Mouse (Mus musculus): ENCODE data around the gene Mlycd. TPM values are rescaled to one million over a fixed set of nuclear protein-coding genes. Genes with fewer than 3 reads are reported as not detected.

The Mlycd gene
- polyA plus RNA-seq, 1 experiment from 2014 or later, result 11.5 TPM

DNA sequence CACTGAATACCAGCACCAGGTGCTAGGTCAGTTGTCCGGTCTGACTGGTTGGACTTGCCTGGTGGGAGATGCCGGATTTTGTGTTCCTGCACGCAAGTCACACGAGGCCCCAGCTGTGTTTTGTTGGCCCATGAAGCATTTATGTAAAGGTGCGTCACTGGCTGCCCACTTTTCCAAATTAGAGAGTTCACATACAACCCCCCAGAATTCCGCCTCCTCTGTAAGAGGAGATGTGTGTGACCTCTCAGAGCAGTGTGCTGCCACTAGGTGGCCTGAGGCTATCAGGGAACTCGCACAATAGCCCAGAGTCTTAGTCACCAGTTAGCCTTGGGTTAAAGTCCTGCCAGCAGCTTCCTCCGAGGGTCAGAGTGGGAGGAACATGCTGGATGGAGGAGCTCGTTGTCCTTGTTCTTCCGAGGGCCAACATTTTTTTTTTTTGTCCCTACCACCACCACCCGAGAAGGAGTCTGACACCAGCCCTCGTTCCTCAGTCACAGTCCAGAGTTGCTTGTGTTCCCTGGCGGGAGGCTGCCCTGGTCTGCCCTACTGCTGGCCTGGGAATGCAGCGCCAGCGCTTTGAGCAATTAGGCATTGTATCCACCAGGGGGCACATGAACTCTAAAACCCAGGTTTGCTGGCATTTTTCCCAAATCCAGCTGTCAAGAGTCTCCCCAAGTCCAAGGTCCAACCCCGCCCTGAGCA is 45.7 kb downstream of the Mlycd start:
- H3K4me1 ChIP-seq (ENCODE audit: control insufficient read depth, insufficient read depth, low read length), result 0 out of 2 replicates have a peak, but pooled peaks cover 2% of the 10 kb centered on the region
- H3K36me3 ChIP-seq (ENCODE audit: control insufficient read depth, insufficient read depth, low read length), result no peaks in the 10 kb centered on the region
- 0 out of 2 replicates have a peak overlapping the region, but pooled peaks have one; percentile 8 for H3K4me2 ChIP-seq (ENCODE audit: low read depth)
- DNase-seq (ENCODE audit: low spot score) (peak; percentile 82), ATAC-seq (ENCODE audit: insufficient read depth, low FRiP score, low TSS enrichment) (peak; percentile 54; the same call in 1 of the 2 replicates)
- H3K4me3 ChIP-seq (ENCODE audit: low read depth, low read length), result no peak overlapping the region
- 13% methylated on average over 16 of the region's 16 CpGs for WGBS
- no peak overlapping the region for H3K9ac ChIP-seq (ENCODE audit: low read length)
- no peaks in the 10 kb centered on the region for H3K9me3 ChIP-seq (ENCODE audit: control insufficient read depth, low read length)
- H3K27ac ChIP-seq (ENCODE audit: low read depth, low read length), result no peak overlapping the region
- no peaks in the 10 kb centered on the region for H3K27me3 ChIP-seq (ENCODE audit: control insufficient read depth, insufficient read depth, low read length)

DNA sequence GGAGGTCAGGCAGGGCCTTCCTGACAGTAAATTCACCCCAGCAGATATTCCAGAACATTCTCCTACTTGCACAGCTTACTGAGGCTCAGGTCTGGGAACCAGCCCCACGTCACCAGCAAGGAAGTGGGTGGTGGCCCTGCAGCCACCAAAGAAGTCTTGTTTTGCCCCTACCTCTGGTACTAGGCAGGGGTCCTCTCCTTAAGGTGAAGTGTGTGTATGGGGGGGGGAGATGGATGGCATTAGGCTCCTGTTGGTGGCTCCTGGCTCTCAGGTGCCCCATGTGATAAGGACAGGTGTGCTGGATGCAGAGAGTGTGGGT is 46.2 kb downstream of the Mlycd start:
- no peak overlapping the region for H3K4me2 ChIP-seq (ENCODE audit: low read depth)
- ATAC-seq (ENCODE audit: insufficient read depth, low FRiP score, low TSS enrichment), result no peak

DNA sequence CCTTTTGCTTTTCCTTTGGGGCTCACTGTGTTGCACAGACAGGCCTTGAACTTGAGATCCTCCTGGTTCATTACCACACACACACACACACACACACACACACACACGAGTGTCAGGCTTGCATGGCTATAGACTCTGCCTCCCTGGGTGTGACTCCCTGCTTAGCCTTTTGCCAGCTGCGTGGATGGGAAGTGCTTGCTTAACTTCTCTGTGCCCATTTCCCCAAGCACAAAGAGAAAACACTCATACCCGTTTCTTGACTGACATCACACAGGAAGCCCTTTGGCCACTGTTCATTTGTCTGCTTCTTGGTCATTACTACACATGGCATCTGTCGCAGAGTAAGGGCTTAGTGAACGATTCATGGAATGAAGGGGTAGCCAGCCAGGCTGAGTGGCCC is 47.3 kb downstream of the Mlycd start:
- no peak for ATAC-seq (ENCODE audit: insufficient read depth, low FRiP score, low TSS enrichment)
- H3K4me2 ChIP-seq (ENCODE audit: low read depth), result no peak overlapping the region
- no peaks in the 10 kb centered on the region; the same call in 1 of the 2 replicates for H3K27me3 ChIP-seq (ENCODE audit: control insufficient read depth, insufficient read depth, low read length)
- 0 out of 2 replicates have a peak, but pooled peaks cover 2% of the 10 kb centered on the region for H3K4me1 ChIP-seq (ENCODE audit: control insufficient read depth, insufficient read depth, low read length)
- H3K27ac ChIP-seq (ENCODE audit: low read depth, low read length), result no peak overlapping the region
- H3K9me3 ChIP-seq (ENCODE audit: control insufficient read depth, low read length), result no peaks in the 10 kb centered on the region
- no peak overlapping the region for H3K4me3 ChIP-seq (ENCODE audit: low read depth, low read length)
- no peak for DNase-seq (ENCODE audit: low spot score)
- H3K9ac ChIP-seq (ENCODE audit: low read length), result no peak overlapping the region
- no peaks in the 10 kb centered on the region for H3K36me3 ChIP-seq (ENCODE audit: control insufficient read depth, insufficient read depth, low read length)
- WGBS, result 80% methylated on average over 5 of the region's 5 CpGs

More for the DNA sequence above, 46.2 kb downstream of the Mlycd start:
- Histone ChIP-seq H3K4me3 (ENCODE audit: low read depth, low read length) (no peak overlapping the region), H3K4me1 (ENCODE audit: control insufficient read depth, insufficient read depth, low read length) (0 out of 2 replicates have a peak, but pooled peaks cover 2% of the 10 kb centered on the region), H3K36me3 (ENCODE audit: control insufficient read depth, insufficient read depth, low read length) (no peaks in the 10 kb centered on the region), H3K27me3 (ENCODE audit: control insufficient read depth, insufficient read depth, low read length) (no peaks in the 10 kb centered on the region), H3K9me3 (ENCODE audit: control insufficient read depth, low read length) (no peaks in the 10 kb centered on the region), H3K27ac (ENCODE audit: low read depth, low read length) (no peak overlapping the region), H3K9ac (ENCODE audit: low read length) (no peak overlapping the region)
- DNase-seq (ENCODE audit: low spot score), result no peak
- 64% methylated on average over 1 of the region's 1 CpGs for WGBS

DNA sequence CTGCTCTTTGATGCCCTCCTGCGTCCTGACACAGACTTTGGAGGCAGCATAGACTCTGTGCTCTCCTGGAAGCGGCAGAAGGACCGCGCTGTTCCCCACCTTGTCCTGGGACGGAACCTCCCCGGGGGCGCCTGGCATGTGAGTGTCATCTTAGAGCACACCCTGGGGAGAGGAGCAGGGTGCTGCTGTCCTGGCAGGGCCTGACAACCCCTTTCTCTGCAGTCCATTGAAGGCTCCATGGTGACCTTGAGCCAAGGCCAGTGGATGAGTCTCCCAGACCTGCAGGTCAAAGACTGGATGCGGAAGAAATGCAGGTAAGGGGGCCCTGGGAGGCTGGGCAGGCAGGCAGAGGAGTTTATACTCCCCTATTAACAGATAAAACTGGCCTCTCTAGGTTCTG is 48.3 kb downstream of the Mlycd start:
- ATAC-seq (ENCODE audit: insufficient read depth, low FRiP score, low TSS enrichment) (no peak), DNase-seq (ENCODE audit: low spot score) (no peak)
- H3K9ac ChIP-seq (ENCODE audit: low read length), result no peak overlapping the region
- H3K4me2 ChIP-seq (ENCODE audit: low read depth), result no peak overlapping the region
- 91% methylated on average over 8 of the region's 8 CpGs for WGBS
- H3K27ac ChIP-seq (ENCODE audit: low read depth, low read length), result no peak overlapping the region
- H3K27me3 ChIP-seq (ENCODE audit: control insufficient read depth, insufficient read depth, low read length), result peaks cover 7% of the 10 kb centered on the region
- H3K9me3 ChIP-seq (ENCODE audit: control insufficient read depth, low read length), result no peaks in the 10 kb centered on the region
- no peaks in the 10 kb centered on the region for H3K36me3 ChIP-seq (ENCODE audit: control insufficient read depth, insufficient read depth, low read length)
- 0 out of 2 replicates have a peak, but pooled peaks cover 2% of the 10 kb centered on the region for H3K4me1 ChIP-seq (ENCODE audit: control insufficient read depth, insufficient read depth, low read length)
- H3K4me3 ChIP-seq (ENCODE audit: low read depth, low read length), result no peak overlapping the region

DNA sequence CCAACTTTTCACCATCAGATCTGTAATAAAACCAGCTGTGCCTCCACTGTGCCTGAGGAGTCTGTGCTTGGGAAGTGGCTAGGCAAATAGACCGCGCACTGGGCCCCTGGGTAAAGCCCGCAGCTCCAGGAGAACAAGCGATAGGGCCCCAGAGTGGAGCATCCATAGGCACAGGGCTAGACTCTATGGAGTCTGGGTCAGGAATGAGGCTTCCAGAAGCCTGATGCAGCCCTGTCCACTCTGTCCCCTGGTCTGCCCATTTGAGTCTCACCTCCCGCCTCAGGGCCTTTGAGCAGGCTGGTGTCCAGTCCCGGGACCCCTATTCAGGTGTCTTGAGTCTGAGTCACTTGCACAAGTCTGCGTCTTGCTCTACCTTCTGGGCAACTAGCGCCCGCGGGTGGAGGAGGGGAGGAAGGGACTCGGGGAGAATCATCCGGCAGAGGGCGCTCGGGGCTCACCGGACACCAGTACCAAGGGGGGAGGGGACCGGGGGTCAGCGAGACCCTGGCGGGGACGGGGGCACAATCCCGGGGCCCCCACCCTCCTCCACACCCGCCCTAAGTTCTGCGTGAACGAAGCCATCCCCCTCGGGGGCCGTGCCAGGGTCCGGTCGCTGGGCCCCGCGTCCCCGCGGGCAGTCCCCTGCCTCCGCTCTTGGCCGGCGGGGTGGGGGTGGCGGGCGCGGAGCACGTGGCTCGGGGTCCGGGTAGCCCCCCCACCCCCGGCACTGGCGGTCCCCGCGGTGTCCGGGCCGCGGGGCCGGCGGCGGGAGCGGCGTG is 51.7 kb downstream of the Mlycd start, which contains the start of gene Necab2:
TSS of gene Necab2 (plus strand) at position 509 of the 779 bp plus-strand sequence.
- Histone ChIP-seq H3K27me3 (ENCODE audit: control insufficient read depth, insufficient read depth, low read length) (peaks cover 17% of the 10 kb centered on the region), H3K4me1 (ENCODE audit: control insufficient read depth, insufficient read depth, low read length) (no peaks in the 10 kb centered on the region), H3K4me3 (ENCODE audit: low read depth, low read length) (peak within 1 kb of the TSS; percentile 59), H3K9ac (ENCODE audit: low read length) (peak within 1 kb of the TSS; percentile 63), H3K27ac (ENCODE audit: low read depth, low read length) (no peak within 1 kb of the TSS), H3K9me3 (ENCODE audit: control insufficient read depth, low read length) (no peaks in the 10 kb centered on the region), H3K36me3 (ENCODE audit: control insufficient read depth, insufficient read depth, low read length) (no peaks in the 10 kb centered on the region), H3K4me2 (ENCODE audit: low read depth) (peak within 1 kb of the TSS; percentile 85)
- WGBS, result 4% methylated on average over 27 of the region's 52 CpGs
- ATAC-seq (ENCODE audit: insufficient read depth, low FRiP score, low TSS enrichment) (peak; percentile 56; the same call in 1 of the 2 replicates), DNase-seq (ENCODE audit: low spot score) (peak; percentile 91)

DNA sequence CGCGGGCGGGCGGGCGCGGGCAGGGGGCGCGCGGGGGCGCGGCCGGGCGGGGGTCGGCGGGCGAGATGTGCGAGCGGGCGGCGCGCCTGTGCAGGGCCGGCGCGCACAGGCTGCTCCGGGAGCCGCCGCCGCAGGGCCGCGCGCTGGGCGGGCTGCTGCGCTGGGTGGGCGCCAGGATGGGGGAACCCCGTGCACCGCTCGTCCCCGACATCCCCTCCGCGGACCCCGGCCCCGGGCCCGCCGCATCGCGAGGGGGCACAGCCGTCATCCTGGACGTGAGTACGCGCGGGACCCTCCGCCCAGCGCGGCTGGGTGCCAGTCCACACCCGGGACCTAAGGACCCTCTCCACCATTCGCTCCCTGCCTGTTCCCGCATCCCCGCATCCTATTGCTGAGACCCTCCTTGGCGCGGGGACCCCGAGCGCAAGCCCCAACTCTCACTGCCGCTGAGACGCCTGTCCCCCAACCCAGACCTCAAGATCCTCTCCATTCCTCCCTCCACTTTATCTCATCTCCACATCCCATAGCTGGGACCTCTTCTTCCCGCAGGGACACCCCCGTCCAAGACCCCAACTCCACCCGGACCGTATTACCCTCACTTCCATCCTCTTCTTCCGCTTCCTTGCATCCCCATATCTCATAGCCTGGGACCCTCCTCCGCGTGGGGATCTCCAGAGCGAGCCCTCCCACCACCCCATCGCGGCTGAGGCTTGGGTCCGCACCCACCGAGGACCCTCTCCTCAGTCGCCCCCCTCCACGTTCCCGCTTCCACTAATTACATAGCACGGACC is 52.5 kb downstream of the Mlycd start:
- no peak overlapping the region for H3K27ac ChIP-seq (ENCODE audit: low read depth, low read length)
- H3K27me3 ChIP-seq (ENCODE audit: control insufficient read depth, insufficient read depth, low read length), result peaks cover 17% of the 10 kb centered on the region

DNA sequence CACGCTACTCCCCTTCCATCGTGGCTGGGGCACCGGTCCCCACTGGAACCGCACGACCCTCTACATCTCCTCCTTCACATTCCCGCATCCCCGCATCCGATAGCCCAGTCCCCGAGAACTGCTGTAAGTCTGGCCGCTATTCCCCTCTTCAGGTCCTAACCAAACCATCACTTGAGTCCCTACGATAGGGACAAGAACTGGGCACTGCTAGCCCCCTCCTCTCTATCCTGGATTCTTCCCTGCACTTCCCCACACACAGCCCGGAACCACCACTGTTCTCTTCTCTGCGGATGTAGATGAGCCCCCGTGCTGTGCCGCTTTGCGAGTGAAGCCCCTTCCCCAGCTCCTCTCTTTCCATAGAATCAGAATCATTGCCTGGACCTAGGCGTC is 53.1 kb downstream of the Mlycd start:
- Histone ChIP-seq H3K4me2 (ENCODE audit: low read depth) (peak overlapping the region; percentile 85), H3K4me1 (ENCODE audit: control insufficient read depth, insufficient read depth, low read length) (no peaks in the 10 kb centered on the region), H3K4me3 (ENCODE audit: low read depth, low read length) (peak overlapping the region; percentile 59), H3K27me3 (ENCODE audit: control insufficient read depth, insufficient read depth, low read length) (peaks cover 17% of the 10 kb centered on the region), H3K9me3 (ENCODE audit: control insufficient read depth, low read length) (no peaks in the 10 kb centered on the region), H3K27ac (ENCODE audit: low read depth, low read length) (no peak overlapping the region), H3K9ac (ENCODE audit: low read length) (peak overlapping the region; percentile 63), H3K36me3 (ENCODE audit: control insufficient read depth, insufficient read depth, low read length) (no peaks in the 10 kb centered on the region)
- ATAC-seq (ENCODE audit: insufficient read depth, low FRiP score, low TSS enrichment) (no peak), DNase-seq (ENCODE audit: low spot score) (no peak)
- under 1% methylated on average over 17 of the region's 17 CpGs for WGBS

More for the DNA sequence above, 52.5 kb downstream of the Mlycd start:
- WGBS, result under 1% methylated on average over 41 of the region's 80 CpGs
- H3K36me3 ChIP-seq (ENCODE audit: control insufficient read depth, insufficient read depth, low read length), result no peaks in the 10 kb centered on the region
- peak overlapping the region; percentile 85 for H3K4me2 ChIP-seq (ENCODE audit: low read depth)
- H3K4me3 ChIP-seq (ENCODE audit: low read depth, low read length), result peak overlapping the region; percentile 59
- H3K9ac ChIP-seq (ENCODE audit: low read length), result peak overlapping the region; percentile 63
- DNase-seq (ENCODE audit: low spot score) (peak; percentile 52), ATAC-seq (ENCODE audit: insufficient read depth, low FRiP score, low TSS enrichment) (peak; percentile 70; the same call in 1 of the 2 replicates)
- no peaks in the 10 kb centered on the region for H3K9me3 ChIP-seq (ENCODE audit: control insufficient read depth, low read length)
- H3K4me1 ChIP-seq (ENCODE audit: control insufficient read depth, insufficient read depth, low read length), result no peaks in the 10 kb centered on the region

DNA sequence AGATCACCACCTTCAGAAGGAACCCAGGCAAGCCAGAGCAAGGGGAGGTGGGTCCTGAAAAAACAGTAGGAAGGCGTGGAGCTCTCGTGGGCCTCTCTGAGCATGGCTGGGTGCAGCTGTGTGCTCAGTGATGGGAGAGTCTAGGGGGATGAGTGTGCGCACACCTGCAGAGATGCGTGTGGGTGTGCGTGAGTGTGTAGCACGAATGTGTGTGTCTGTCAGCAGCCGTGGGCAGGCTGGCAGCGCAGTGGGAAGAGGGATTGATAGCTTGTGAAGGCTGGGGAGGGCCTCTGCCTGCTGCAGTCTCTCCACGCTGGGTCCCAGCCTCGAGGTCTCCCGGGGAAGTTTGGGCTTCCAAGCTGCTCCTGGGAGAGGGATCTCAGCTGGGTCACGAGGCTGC is 54.9 kb downstream of the Mlycd start:
- no peaks in the 10 kb centered on the region for H3K36me3 ChIP-seq (ENCODE audit: control insufficient read depth, insufficient read depth, low read length)
- no peak overlapping the region for H3K27ac ChIP-seq (ENCODE audit: low read depth, low read length)
- H3K4me2 ChIP-seq (ENCODE audit: low read depth), result no peak overlapping the region
- no peaks in the 10 kb centered on the region for H3K9me3 ChIP-seq (ENCODE audit: control insufficient read depth, low read length)
- H3K9ac ChIP-seq (ENCODE audit: low read length), result no peak overlapping the region
- ATAC-seq (ENCODE audit: insufficient read depth, low FRiP score, low TSS enrichment) (no peak), DNase-seq (ENCODE audit: low spot score) (no peak)
- H3K4me1 ChIP-seq (ENCODE audit: control insufficient read depth, insufficient read depth, low read length), result no peaks in the 10 kb centered on the region
- no peak overlapping the region for H3K4me3 ChIP-seq (ENCODE audit: low read depth, low read length)
- H3K27me3 ChIP-seq (ENCODE audit: control insufficient read depth, insufficient read depth, low read length), result peaks cover 17% of the 10 kb centered on the region
- 82% methylated on average over 12 of the region's 12 CpGs for WGBS
